Mouse (Mus musculus) adrenal gland, adult (tissue): ENCODE results near the gene Ctnna2.

Experiments used
- DNase-seq, 2 experiments: peaks; one replicate each; pipeline ENCODE4 v3.0.0; 2022 to 2023; ENCODE audit warnings: low spot score in 1 of 2; ENCODE audit not compliant: inconsistent age in 2 of 2

Ctnna2 gene

GRCm38 (mm10) chr6:77291415-77291814 lies 688.1 kb downstream of the Ctnna2 start:
- no peak for DNase-seq

GRCm38 (mm10) chr6:77288402-77288801 lies 691.1 kb downstream of the Ctnna2 start:
- DNase-seq = no peak

GRCm38 (mm10) chr6:77286317-77286716 lies 693.2 kb downstream of the Ctnna2 start:
- DNase-seq = no peak

- DNase-seq = no peak
Observed at GRCm38 (mm10) chr6:77278794-77279193, 700.7 kb downstream of the Ctnna2 start.

GRCm38 (mm10) chr6:77265163-77265562 lies 714.3 kb downstream of the Ctnna2 start:
- no peak for DNase-seq

GRCm38 (mm10) chr6:77257358-77258105 lies 722.0 kb downstream of the Ctnna2 start:
- peak in 1 of 2 experiments; percentile 42 for DNase-seq

- no peak for DNase-seq
Observed at GRCm38 (mm10) chr6:77256348-77256747, 723.2 kb downstream of the Ctnna2 start.

GRCm38 (mm10) chr6:77253480-77253879 lies 726.0 kb downstream of the Ctnna2 start:
- no peak for DNase-seq

GRCm38 (mm10) chr6:77243541-77244231 lies 735.8 kb downstream of the Ctnna2 start:
- DNase-seq = peak in 1 of 2 experiments; percentile 40

GRCm38 (mm10) chr6:77242601-77243406 lies 736.7 kb downstream of the Ctnna2 start, which contains the start of gene Lrrtm1:
Lrrtm1 (plus strand) TSS chr6:77242689.
- DNase-seq = peak; percentile 29 to 68

- peak in 1 of 2 experiments; percentile 52 for DNase-seq
Observed at GRCm38 (mm10) chr6:77240426-77240825, 739.1 kb downstream of the Ctnna2 start.

- DNase-seq = peak in 1 of 2 experiments; percentile 61
Observed at GRCm38 (mm10) chr6:77222849-77223638, 756.5 kb downstream of the Ctnna2 start.

GRCm38 (mm10) chr6:77220776-77221175 lies 758.7 kb downstream of the Ctnna2 start:
- DNase-seq = no peak

- DNase-seq = no peak
Observed at GRCm38 (mm10) chr6:77218875-77219274, 760.6 kb downstream of the Ctnna2 start.

GRCm38 (mm10) chr6:77215322-77215721 lies 764.2 kb downstream of the Ctnna2 start:
- no peak for DNase-seq

GRCm38 (mm10) chr6:77213757-77214409 lies 765.6 kb downstream of the Ctnna2 start:
- DNase-seq = peak in 1 of 2 experiments; percentile 31

GRCm38 (mm10) chr6:77209929-77210328 lies 769.6 kb downstream of the Ctnna2 start:
- DNase-seq = no peak

- DNase-seq = no peak
Observed at GRCm38 (mm10) chr6:77209183-77209582, 770.3 kb downstream of the Ctnna2 start.

- no peak for DNase-seq
Observed at GRCm38 (mm10) chr6:77199375-77199774, 780.1 kb downstream of the Ctnna2 start.

GRCm38 (mm10) chr6:77196650-77197049 lies 782.8 kb downstream of the Ctnna2 start:
- DNase-seq = no peak
